Mouse (Mus musculus): ENCODE data around the gene Btnl1. TPM values are rescaled to one million over a fixed set of nuclear protein-coding genes. Genes with fewer than 3 reads are reported as not detected.

Btnl1 gene
- polyA plus RNA-seq, 1 experiment from 2014 or later = 1.7 TPM

Other genes starting within 250 kb of the Btnl1 start
- gene H2-DMb2, start 233.8 kb upstream of the Btnl1 start, polyA plus RNA-seq (2015; fragmentation: Nextera tagmentation; extraction: Ambion mirVana) = 0.58 and 0.87 TPM in 2 replicates
- 2.2 and 2.8 TPM in 2 replicates for gene H2-DMb1, start 224.1 kb upstream of the Btnl1 start, polyA plus RNA-seq (2015; fragmentation: Nextera tagmentation; extraction: Ambion mirVana)
- 7.5 and 7.7 TPM in 2 replicates for gene Tap1, start 189.6 kb upstream of the Btnl1 start, polyA plus RNA-seq (2015; fragmentation: Nextera tagmentation; extraction: Ambion mirVana)
- gene Psmb9, start 189.4 kb upstream of the Btnl1 start, polyA plus RNA-seq (2015; fragmentation: Nextera tagmentation; extraction: Ambion mirVana) = 7.9 and 8.1 TPM in 2 replicates
- gene Psmb8, start 179.4 kb upstream of the Btnl1 start, polyA plus RNA-seq (2015; fragmentation: Nextera tagmentation; extraction: Ambion mirVana) = 12.1 and 14.6 TPM in 2 replicates
- 5.5 and 7.0 TPM in 2 replicates for gene Tap2, start 173.6 kb upstream of the Btnl1 start, polyA plus RNA-seq (2015; fragmentation: Nextera tagmentation; extraction: Ambion mirVana)
- gene H2-Ob, start 138.2 kb upstream of the Btnl1 start, polyA plus RNA-seq (2015; fragmentation: Nextera tagmentation; extraction: Ambion mirVana) = 0.17 and 0.18 TPM in 2 replicates
- gene H2-Ab1, start 119.4 kb upstream of the Btnl1 start, polyA plus RNA-seq (2015; fragmentation: Nextera tagmentation; extraction: Ambion mirVana) = 13.3 and 18.1 TPM in 2 replicates
- 4.9 and 5.7 TPM in 2 replicates for gene H2-Aa, start 89.3 kb upstream of the Btnl1 start, polyA plus RNA-seq (2015; fragmentation: Nextera tagmentation; extraction: Ambion mirVana)
- 4.8 and 5.0 TPM in 2 replicates for gene H2-Eb1, start 71.3 kb upstream of the Btnl1 start, polyA plus RNA-seq (2015; fragmentation: Nextera tagmentation; extraction: Ambion mirVana)
- not detected in 2 replicates for gene H2-Eb2, start 51.5 kb upstream of the Btnl1 start, polyA plus RNA-seq (2015; fragmentation: Nextera tagmentation; extraction: Ambion mirVana)
- gene Btnl2, start 22.3 kb upstream of the Btnl1 start, polyA plus RNA-seq (2015; fragmentation: Nextera tagmentation; extraction: Ambion mirVana) = 0.53 and 0.94 TPM in 2 replicates
- gene BC051142, start 21.7 kb downstream of the Btnl1 start, polyA plus RNA-seq (2015; fragmentation: Nextera tagmentation; extraction: Ambion mirVana) = 1.1 and 1.3 TPM in 2 replicates
- gene Btnl4, start 100.2 kb downstream of the Btnl1 start, polyA plus RNA-seq (2015; fragmentation: Nextera tagmentation; extraction: Ambion mirVana) = 2.6 and 4.1 TPM in 2 replicates
- 1.2 and 2.8 TPM in 2 replicates for gene Btnl6, start 140.2 kb downstream of the Btnl1 start, polyA plus RNA-seq (2015; fragmentation: Nextera tagmentation; extraction: Ambion mirVana)
- 5.8 and 7.9 TPM in 2 replicates for gene Notch4, start 187.1 kb downstream of the Btnl1 start, polyA plus RNA-seq (2015; fragmentation: Nextera tagmentation; extraction: Ambion mirVana)
- gene Gpsm3, start 212.7 kb downstream of the Btnl1 start, polyA plus RNA-seq (2015; fragmentation: Nextera tagmentation; extraction: Ambion mirVana) = 10.2 and 11.9 TPM in 2 replicates
- gene Pbx2, start 214.1 kb downstream of the Btnl1 start, polyA plus RNA-seq (2015; fragmentation: Nextera tagmentation; extraction: Ambion mirVana) = 8.5 and 9.2 TPM in 2 replicates
- gene Ager, start 220.7 kb downstream of the Btnl1 start, polyA plus RNA-seq (2015; fragmentation: Nextera tagmentation; extraction: Ambion mirVana) = 3.1 and 3.5 TPM in 2 replicates
- 130 and 142 TPM in 2 replicates for gene Rnf5, start 226.6 kb downstream of the Btnl1 start, polyA plus RNA-seq (2015; fragmentation: Nextera tagmentation; extraction: Ambion mirVana)
- gene Agpat1, start 227.1 kb downstream of the Btnl1 start, polyA plus RNA-seq (2015; fragmentation: Nextera tagmentation; extraction: Ambion mirVana) = 49.3 and 50.8 TPM in 2 replicates
- gene Egfl8, start 238.8 kb downstream of the Btnl1 start, polyA plus RNA-seq (2015; fragmentation: Nextera tagmentation; extraction: Ambion mirVana) = 3.7 and 3.8 TPM in 2 replicates

All from stomach, embryonic 15.5 days (tissue).